Mouse (Mus musculus) heart, embryonic 11.5 days (tissue): ENCODE data around the gene Gas2. TPM values are rescaled to one million over a fixed set of nuclear protein-coding genes. Genes with fewer than 3 reads are reported as not detected.

Experiments
- ATAC-seq: fragments of 200-750 bp; cut with Nextera tagmentation; replicated peaks from 2 replicates; pipeline ENCODE4 v1.8.0; 2017; ENCODE audit warnings: moderate library complexity; ENCODE audit not compliant: insufficient number of reproducible peaks, low FRiP score, low TSS enrichment
- H3K27ac ChIP-seq: fragments of 300-500 bp; sonication (generic); 2 replicates; pipeline ENCODE4 v1.5.1; 2014; ENCODE audit warnings: mild to moderate bottlenecking, low read depth, low read length
- H3K27me3 ChIP-seq: fragments of 300-500 bp; sonication (generic); 2 replicates; pipeline ENCODE4 v1.6.1; 2014; ENCODE audit warnings: mild to moderate bottlenecking, low read length, mixed read lengths; ENCODE audit not compliant: control insufficient read depth, insufficient read depth
- H3K36me3 ChIP-seq: fragments of 300-500 bp; sonication (generic); 2 replicates; pipeline ENCODE4 v1.6.1; 2014; ENCODE audit warnings: mild to moderate bottlenecking, low read length, moderate library complexity, mixed read lengths; ENCODE audit not compliant: control insufficient read depth, insufficient read depth
- H3K4me1 ChIP-seq: fragments of 300-500 bp; sonication (generic); 2 replicates; pipeline ENCODE4 v1.6.1; 2014; ENCODE audit warnings: low read length; ENCODE audit not compliant: control insufficient read depth, insufficient read depth
- H3K4me2 ChIP-seq: fragments of 300-500 bp; sonication (generic); 2 replicates; pipeline ENCODE4 v1.6.1; 2014; ENCODE audit warnings: mild to moderate bottlenecking, moderate library complexity
- H3K4me3 ChIP-seq: fragments of 300-500 bp; sonication (generic); 2 replicates; pipeline ENCODE4 v1.5.1; 2014; ENCODE audit warnings: low read depth, low read length
- H3K9ac ChIP-seq: fragments of 300-500 bp; sonication (generic); 2 replicates; pipeline ENCODE4 v1.6.1; 2014; ENCODE audit warnings: mild to moderate bottlenecking, low read depth, low read length, moderate library complexity
- H3K9me3 ChIP-seq: fragments of 300-500 bp; sonication (generic); replicated peaks from 2 replicates; pipeline ENCODE4 v1.6.1; 2016; ENCODE audit warnings: low read length; ENCODE audit not compliant: control insufficient read depth
- WGBS: fragments of 180-500 bp; shearing (Covaris S2); extraction: QIAGEN DNeasy Blood & Tissue Kit; methylation state at CpG from one replicate; pipeline ENCODE4 v1.1.7; 2014; ENCODE audit not compliant: insufficient replicate concordance; 5-methylcytosine and 5-hydroxymethylcytosine counted together
- polyA plus RNA-seq: library from polyadenylated mRNA; unstranded; fragments of >200 nt; fragmentation: Nextera tagmentation; extraction: Ambion mirVana; gene quantifications from 2 replicates; pipeline ENCODE4 v1.2.1, GENCODE M21; 2014

Gas2 gene
- polyA plus RNA-seq, 1 experiment from 2014 or later: 9.9 TPM

DNA sequence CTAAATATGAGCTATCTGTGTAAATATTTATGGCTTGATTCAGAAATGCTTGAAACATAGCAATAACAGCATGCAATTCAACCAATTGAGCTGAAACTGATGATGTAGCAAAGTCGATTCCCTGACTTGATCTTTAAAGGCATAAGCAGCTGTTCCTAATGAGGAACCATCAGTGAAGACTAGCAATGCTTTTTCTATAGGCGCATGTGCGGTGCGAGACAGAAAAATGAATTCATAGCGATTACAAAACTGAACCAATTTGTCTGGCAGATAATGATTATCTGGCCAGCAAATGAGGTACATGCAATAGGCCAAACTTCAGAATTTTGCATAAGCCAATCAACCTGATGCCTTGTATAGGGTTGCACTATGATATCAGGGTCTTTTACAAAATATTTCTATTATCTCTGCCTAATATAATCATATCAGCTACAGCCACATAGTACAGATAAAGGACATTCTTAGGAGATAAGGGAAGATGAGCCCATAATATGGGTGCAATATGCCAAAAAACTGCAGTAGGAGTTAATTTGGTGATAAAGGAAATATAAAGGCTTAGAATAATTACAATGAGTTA is 162.3 kb downstream of the Gas2 start:
- Histone ChIP-seq H3K27me3 (no peaks in the 10 kb centered on the region), H3K9ac (no peak overlapping the region)
- WGBS: 84% methylated on average over 5 of the region's 5 CpGs

DNA sequence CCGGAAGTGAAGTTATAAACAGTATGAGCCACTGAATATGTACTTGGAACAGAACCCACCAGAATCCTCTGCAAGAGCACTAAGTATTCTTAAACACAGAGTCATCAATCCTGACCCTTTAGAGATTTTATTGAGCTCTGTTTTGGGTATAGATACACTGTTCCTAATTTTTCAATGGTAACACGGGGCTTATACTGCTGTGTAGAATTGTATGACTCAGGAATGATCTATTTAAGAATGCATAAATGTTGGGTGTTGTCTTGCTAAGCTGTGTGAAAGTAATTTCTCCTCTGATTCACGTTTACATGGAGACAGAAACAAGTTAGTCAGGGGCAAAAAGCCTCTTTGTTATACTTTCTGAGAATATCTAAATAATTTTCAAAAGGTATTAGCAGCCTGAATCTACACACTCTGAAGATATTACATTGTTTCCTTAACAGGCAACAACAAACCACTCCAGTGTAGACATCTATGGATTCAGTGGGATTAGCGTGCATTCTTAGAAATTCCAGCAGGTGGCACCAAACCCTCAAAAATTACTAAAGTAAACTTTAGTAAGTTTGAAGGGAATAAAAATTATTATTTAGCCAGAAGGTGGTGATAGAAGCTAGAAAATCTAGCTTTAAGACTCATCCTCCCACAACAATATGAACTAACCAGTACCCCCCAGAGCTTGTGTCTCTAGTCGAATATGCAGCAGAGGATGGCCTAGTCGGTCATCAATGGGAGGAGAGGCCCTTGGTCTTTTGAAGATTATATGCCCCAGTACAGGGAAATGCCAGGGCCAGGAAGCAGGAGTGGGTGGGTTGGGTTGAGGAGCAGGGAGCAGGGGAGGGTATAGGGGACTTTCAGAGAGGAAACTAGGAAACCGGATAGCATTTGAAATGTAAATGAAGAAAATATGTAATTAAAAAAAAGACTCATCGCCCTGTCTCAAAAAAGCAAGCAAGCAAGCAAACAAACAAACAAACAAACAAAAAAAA is 176.1 kb downstream of the Gas2 start:
- no peaks in the 10 kb centered on the region for H3K27me3 ChIP-seq
- H3K9ac ChIP-seq: no peak overlapping the region
- H3K9me3 ChIP-seq: no peaks in the 10 kb centered on the region
- H3K27ac ChIP-seq: no peak overlapping the region
- H3K4me2 ChIP-seq: no peak overlapping the region
- ATAC-seq: no peak
- no peaks in the 10 kb centered on the region for H3K4me1 ChIP-seq
- H3K4me3 ChIP-seq: no peak overlapping the region
- 49% methylated on average over 8 of the region's 8 CpGs for WGBS
- no peaks in the 10 kb centered on the region for H3K36me3 ChIP-seq

More for the DNA sequence above, 162.3 kb downstream of the Gas2 start:
- no peaks in the 10 kb centered on the region for H3K36me3 ChIP-seq
- no peak for ATAC-seq
- H3K4me2 ChIP-seq: no peak overlapping the region
- H3K9me3 ChIP-seq: no peaks in the 10 kb centered on the region
- H3K4me3 ChIP-seq: no peak overlapping the region
- no peak overlapping the region for H3K27ac ChIP-seq
- no peaks in the 10 kb centered on the region for H3K4me1 ChIP-seq

Other genes starting within 250 kb of the Gas2 start
- not detected in 2 replicates for gene Slc17a6, start 240.0 kb upstream of the Gas2 start, polyA plus RNA-seq
- gene Fancf, start 252 bp downstream of the Gas2 start, polyA plus RNA-seq: 8.3 and 8.6 TPM in 2 replicates
- 17.1 and 17.7 TPM in 2 replicates for gene Svip, start 144.0 kb downstream of the Gas2 start, polyA plus RNA-seq
- gene 1700015G11Rik, start 153.7 kb downstream of the Gas2 start, polyA plus RNA-seq: not detected in 2 replicates